In the genomic region with DNA sequence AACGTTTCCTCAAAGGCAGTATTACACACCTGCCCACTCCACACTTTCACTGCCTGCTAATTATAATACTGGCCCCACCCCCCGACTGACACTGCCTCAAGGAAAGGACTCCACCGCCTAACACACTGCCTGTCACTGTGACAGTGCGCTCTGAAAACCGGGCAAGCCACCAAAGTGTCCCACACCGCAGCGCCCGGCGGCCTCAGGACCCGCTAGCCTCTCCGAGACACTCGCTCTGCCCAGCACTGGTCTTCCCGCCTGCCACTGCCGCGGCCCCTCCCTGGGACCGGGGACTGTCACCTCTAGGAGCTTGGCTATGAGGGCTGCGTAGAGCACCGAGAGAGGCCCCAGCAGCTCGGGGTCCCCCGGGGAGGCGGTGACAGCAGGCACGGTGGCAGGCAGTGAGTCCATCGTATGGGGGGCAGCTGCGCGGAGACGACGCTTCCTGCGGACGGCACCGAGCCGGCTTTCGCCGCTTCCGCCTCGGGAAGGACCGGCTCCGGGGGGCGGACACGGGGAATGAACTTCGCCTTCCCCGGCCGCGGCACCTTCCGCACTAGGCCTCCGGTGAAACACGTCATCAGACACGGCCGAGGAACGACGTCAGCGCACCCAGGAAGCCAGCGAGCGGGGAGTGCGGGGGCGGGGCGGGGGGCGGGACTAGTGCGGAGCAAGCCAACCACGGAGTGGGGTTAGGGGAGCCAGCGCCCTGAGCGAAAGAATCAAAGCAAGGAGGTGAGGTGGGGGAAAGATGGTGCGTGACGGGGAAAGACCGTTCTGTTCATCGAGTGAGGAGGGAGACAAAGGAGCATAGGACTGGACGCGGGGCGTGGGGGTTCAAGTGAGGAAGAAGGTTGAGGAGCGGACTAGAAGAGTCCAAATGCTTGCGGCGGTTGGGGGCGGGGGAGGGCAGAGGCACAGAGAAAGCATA, we compare ENCODE assay signal across 8 mouse cellular contexts. TPM values are rescaled to one million over a fixed set of nuclear protein-coding genes. Genes with fewer than 3 reads are reported as not detected.
A peak's percentile ranks its signal among the peaks of the same experiment; 100 is the strongest.
DNase-seq lines count a peak whose midpoint lies in the region; ATAC-seq lines count a peak whose summit lies in the region.

No protein-coding gene starts in this region.

- H3K4me3 ChIP-seq in hindbrain, embryonic 13.5 days, result peak overlapping the region; percentile 99

- H3K36me3 ChIP-seq in hindbrain, embryonic 13.5 days, result peaks cover 46% of the 10 kb centered on the region

- H3K9me3 ChIP-seq in hindbrain, embryonic 13.5 days, result no peaks in the 10 kb centered on the region

- H3K9ac ChIP-seq in hindbrain, embryonic 13.5 days, result peak overlapping the region; percentile 96

- ATAC-seq in hindbrain, embryonic 13.5 days (ENCODE audit: low FRiP score), result peak; percentile 98

- peaks cover 17% of the 10 kb centered on the region for H3K4me1 ChIP-seq in hindbrain, embryonic 13.5 days (replicated peaks)

- H3K27me3 ChIP-seq in hindbrain, embryonic 13.5 days, result no peaks in the 10 kb centered on the region

- WGBS in hindbrain, embryonic 13.5 days, result under 1% methylated on average over 72 of the region's 72 CpGs

- H3K27ac ChIP-seq in hindbrain, embryonic 13.5 days, result peak overlapping the region; percentile 90

- peak; percentile 88 for DNase-seq in T-cell, adult 2 months (ENCODE audit: low spot score)
- peak; percentile 86 to 92 for DNase-seq in cerebellum, postnatal 25 days
- DNase-seq in frontal cortex, postnatal 25 days (ENCODE audit: low spot score in 2 of 2), result peak; percentile 67 to 75
- peak; percentile 85 to 86 for DNase-seq in layer of hippocampus, postnatal 36 days
- peak; percentile 90 for DNase-seq in lung, postnatal 25 days (ENCODE audit: low spot score)
- peak; percentile 82 for DNase-seq in retina, adult 2 months (ENCODE audit: low read depth, low spot score)
- DNase-seq in thymus, postnatal 25 days, result peak; percentile 90

- peak overlapping the region; percentile 84 for H3K4me2 ChIP-seq in hindbrain, embryonic 13.5 days

RNA-seq across cellular contexts. Expression of a gene that starts 24.2 kb away (rescaled TPM):
- 97.3 and 105 TPM in 2 replicates for polyA plus RNA-seq in hindbrain, embryonic 13.5 days (2015; fragmentation: Nextera tagmentation; extraction: Ambion mirVana)
- total RNA-seq in layer of hippocampus, postnatal 36 days (2021), result 100 to 1,000 TPM; 219 to 226 TPM

RNA-seq across cellular contexts. Expression of a gene that starts 43.6 kb away (rescaled TPM):
- 16.3 and 17.4 TPM in 2 replicates for polyA plus RNA-seq in hindbrain, embryonic 13.5 days (2015; fragmentation: Nextera tagmentation; extraction: Ambion mirVana)
- 10 to 100 TPM; 17.2 to 21.2 TPM for total RNA-seq in layer of hippocampus, postnatal 36 days (2021)

RNA-seq across cellular contexts. Expression of a gene that starts 48.1 kb away (rescaled TPM):
- polyA plus RNA-seq in hindbrain, embryonic 13.5 days (2015; fragmentation: Nextera tagmentation; extraction: Ambion mirVana), result 97.0 and 97.1 TPM in 2 replicates
- total RNA-seq in layer of hippocampus, postnatal 36 days (2021), result 10 to 100 TPM; 52.1 to 59.6 TPM

RNA-seq across cellular contexts. Expression of a gene that starts 48.8 kb away (rescaled TPM):
- polyA plus RNA-seq in hindbrain, embryonic 13.5 days (2015; fragmentation: Nextera tagmentation; extraction: Ambion mirVana), result 50.9 and 51.8 TPM in 2 replicates
- 10 to 100 TPM; 46.3 to 47.3 TPM for total RNA-seq in layer of hippocampus, postnatal 36 days (2021)

Comparison
In these comparisons a context has a peak if more than half of its experiments do, and no peak if none do; other contexts are left out.
1. Peak in every context shown above with its lines: DNase-seq, ATAC-seq, H3K4me3 ChIP-seq and H3K27ac ChIP-seq.